Mouse (Mus musculus): Measurements from ENCODE around the gene Ccdc150. TPM values are rescaled to one million over a fixed set of nuclear protein-coding genes. Genes with fewer than 3 reads are reported as not detected.

The Ccdc150 gene
- polyA plus RNA-seq, 1 experiment from 2014 or later: 0.71 TPM

DNA sequence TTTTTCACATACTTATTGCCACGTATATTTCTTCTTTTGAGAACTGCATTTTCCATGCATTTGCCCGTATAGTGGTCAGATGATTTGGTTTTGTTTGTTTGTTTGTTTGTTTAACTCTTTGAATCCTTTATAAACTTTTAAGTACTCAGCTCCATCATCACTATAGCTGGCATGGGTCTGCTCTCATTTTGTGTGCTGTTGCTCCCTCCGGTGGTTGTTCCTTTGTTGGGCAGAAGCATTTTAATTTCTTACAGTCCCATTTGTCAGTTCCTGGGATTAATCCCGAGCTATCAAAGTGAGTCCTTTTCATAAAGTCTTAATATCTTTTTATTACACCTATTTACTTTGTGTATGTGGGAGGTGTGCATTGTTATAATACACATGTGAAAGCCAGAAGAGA, 82.5 kb downstream of the Ccdc150 start:
- DNase-seq (ENCODE audit: low spot score): peak; percentile 36
- 69% methylated on average over 4 of the region's 4 CpGs for WGBS

DNA sequence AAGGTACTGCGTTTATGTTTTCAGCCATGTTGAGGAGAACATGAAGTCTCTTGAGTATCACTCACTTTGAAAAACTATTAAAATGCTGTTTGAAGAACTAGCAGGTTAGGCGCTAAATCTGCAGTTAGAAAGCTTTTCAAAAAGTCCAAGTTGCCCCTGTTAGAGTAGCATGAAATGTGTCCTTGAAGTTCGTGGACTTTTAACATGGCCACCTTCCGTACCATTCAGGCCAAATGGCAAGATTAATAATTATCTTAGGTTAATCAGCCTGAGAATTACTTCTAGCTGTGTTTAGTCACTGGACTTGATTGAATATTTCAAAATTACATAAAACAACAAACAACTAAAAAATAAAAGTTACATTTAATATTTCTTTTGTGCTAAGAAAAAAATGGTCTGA, 104.3 kb downstream of the Ccdc150 start:
- no peaks in the 10 kb centered on the region for H3K9me3 ChIP-seq (ENCODE audit: control insufficient read depth, low read length)
- no peaks in the 10 kb centered on the region for H3K27me3 ChIP-seq (ENCODE audit: control insufficient read depth, insufficient read depth, low read length)
- DNase-seq (ENCODE audit: low spot score) (no peak), ATAC-seq (ENCODE audit: low FRiP score) (no peak)
- H3K9ac ChIP-seq (ENCODE audit: low read depth, low read length): no peak overlapping the region
- H3K27ac ChIP-seq (ENCODE audit: low read depth, low read length): no peak overlapping the region
- H3K4me2 ChIP-seq (replicated peaks; ENCODE audit: low read depth, low read length): no peak overlapping the region
- no peaks in the 10 kb centered on the region for H3K36me3 ChIP-seq (ENCODE audit: control insufficient read depth, insufficient read depth, low read length)
- H3K4me1 ChIP-seq (replicated peaks; ENCODE audit: control insufficient read depth, insufficient read depth, low read length): no peaks in the 10 kb centered on the region
- no peak overlapping the region for H3K4me3 ChIP-seq (ENCODE audit: low read depth, low read length)
- WGBS: 90% methylated on average over 4 of the region's 4 CpGs

More for the DNA sequence above, 82.5 kb downstream of the Ccdc150 start:
- Histone ChIP-seq H3K4me2 (replicated peaks; ENCODE audit: low read depth, low read length) (no peak overlapping the region), H3K4me1 (replicated peaks; ENCODE audit: control insufficient read depth, insufficient read depth, low read length) (no peaks in the 10 kb centered on the region), H3K36me3 (ENCODE audit: control insufficient read depth, insufficient read depth, low read length) (no peaks in the 10 kb centered on the region), H3K27me3 (ENCODE audit: control insufficient read depth, insufficient read depth, low read length) (no peaks in the 10 kb centered on the region), H3K9ac (ENCODE audit: low read depth, low read length) (no peak overlapping the region), H3K27ac (ENCODE audit: low read depth, low read length) (no peak overlapping the region), H3K4me3 (ENCODE audit: low read depth, low read length) (no peak overlapping the region), H3K9me3 (ENCODE audit: control insufficient read depth, low read length) (no peaks in the 10 kb centered on the region)
- no peak for ATAC-seq (ENCODE audit: low FRiP score)

DNA sequence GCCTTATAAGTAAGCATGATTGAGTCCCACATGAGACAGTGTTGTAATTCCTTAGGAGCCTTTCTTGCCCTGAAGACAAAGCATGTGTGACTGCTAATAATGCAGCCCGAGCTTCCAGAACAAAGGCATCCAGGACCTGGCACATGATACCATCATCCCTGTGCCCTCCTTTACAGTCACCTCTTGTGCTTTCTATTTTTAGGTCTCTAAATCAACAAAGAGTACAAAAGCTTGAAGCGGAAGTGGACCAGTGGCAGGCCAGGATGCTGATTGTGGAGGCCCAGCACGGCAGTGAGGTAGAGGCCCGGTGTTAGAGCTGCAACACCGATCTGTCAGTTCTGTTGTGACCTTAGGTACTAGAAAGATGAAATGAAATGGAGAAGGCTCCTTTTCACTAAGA, 105.0 kb downstream of the Ccdc150 start:
- H3K9ac ChIP-seq (ENCODE audit: low read depth, low read length): no peak overlapping the region
- ATAC-seq (ENCODE audit: low FRiP score) (no peak), DNase-seq (ENCODE audit: low spot score) (no peak)
- WGBS: 85% methylated on average over 5 of the region's 5 CpGs
- no peak overlapping the region for H3K4me3 ChIP-seq (ENCODE audit: low read depth, low read length)
- no peaks in the 10 kb centered on the region for H3K27me3 ChIP-seq (ENCODE audit: control insufficient read depth, insufficient read depth, low read length)
- H3K4me1 ChIP-seq (replicated peaks; ENCODE audit: control insufficient read depth, insufficient read depth, low read length): no peaks in the 10 kb centered on the region
- no peak overlapping the region for H3K4me2 ChIP-seq (replicated peaks; ENCODE audit: low read depth, low read length)
- no peaks in the 10 kb centered on the region for H3K36me3 ChIP-seq (ENCODE audit: control insufficient read depth, insufficient read depth, low read length)
- H3K9me3 ChIP-seq (ENCODE audit: control insufficient read depth, low read length): no peaks in the 10 kb centered on the region
- no peak overlapping the region for H3K27ac ChIP-seq (ENCODE audit: low read depth, low read length)

DNA sequence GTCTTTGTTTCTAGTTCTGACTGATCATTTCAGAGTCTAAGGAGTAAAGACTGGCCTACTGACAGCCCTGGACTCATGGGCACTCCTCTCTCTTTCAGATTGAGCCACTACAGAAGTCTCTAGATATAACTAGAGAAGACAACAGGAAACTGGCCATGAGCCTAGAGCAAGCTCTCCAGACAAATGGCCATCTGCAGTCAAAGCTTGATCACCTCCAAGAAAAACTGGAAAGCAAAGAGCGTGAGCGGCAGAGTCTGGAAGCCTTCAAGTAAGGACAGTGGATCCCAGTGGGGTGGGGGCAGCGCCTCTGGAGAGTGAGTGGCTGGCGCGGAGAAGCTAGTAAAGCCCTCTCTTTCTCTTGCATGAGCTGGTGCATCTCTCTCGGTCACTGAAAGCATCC, 106.1 kb downstream of the Ccdc150 start:
- H3K4me3 ChIP-seq (ENCODE audit: low read depth, low read length): no peak overlapping the region
- DNase-seq (ENCODE audit: low spot score): no peak
- ATAC-seq (ENCODE audit: low FRiP score): no peak
- H3K27me3 ChIP-seq (ENCODE audit: control insufficient read depth, insufficient read depth, low read length): no peaks in the 10 kb centered on the region
- no peak overlapping the region for H3K9ac ChIP-seq (ENCODE audit: low read depth, low read length)
- WGBS: 92% methylated on average over 6 of the region's 6 CpGs
- H3K4me2 ChIP-seq (replicated peaks; ENCODE audit: low read depth, low read length): no peak overlapping the region
- H3K9me3 ChIP-seq (ENCODE audit: control insufficient read depth, low read length): no peaks in the 10 kb centered on the region
- H3K27ac ChIP-seq (ENCODE audit: low read depth, low read length): no peak overlapping the region
- no peaks in the 10 kb centered on the region for H3K36me3 ChIP-seq (ENCODE audit: control insufficient read depth, insufficient read depth, low read length)
- H3K4me1 ChIP-seq (replicated peaks; ENCODE audit: control insufficient read depth, insufficient read depth, low read length): no peaks in the 10 kb centered on the region

DNA sequence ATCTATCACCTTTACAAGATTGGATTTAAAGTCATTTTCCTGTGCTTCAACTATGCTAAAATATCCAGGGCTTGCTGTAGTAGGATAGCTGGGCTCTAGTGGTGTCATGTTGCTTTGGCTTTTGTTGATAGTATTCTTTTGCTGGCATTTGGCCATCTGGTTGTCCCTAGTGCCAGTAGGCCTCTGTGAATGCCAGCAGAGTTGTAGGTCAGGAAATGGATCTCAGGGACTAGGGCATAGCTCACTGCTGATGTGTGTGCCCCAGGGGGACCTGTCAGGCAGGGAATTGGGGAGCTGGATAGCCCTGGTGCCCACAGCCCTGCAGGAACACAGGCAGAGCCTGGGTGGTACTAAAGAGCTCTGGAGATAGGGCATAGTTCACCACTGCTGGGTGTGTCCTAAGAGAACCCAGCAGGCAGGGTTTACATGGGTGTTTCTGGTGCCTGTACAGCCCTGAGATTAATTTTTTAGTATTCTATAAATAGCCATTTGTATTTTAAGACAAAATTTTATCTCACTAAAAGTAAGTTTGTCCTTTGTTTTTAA, 127.1 kb downstream of the Ccdc150 start:
- no peak overlapping the region for H3K4me2 ChIP-seq (replicated peaks; ENCODE audit: low read depth, low read length)
- no peak for ATAC-seq (ENCODE audit: low FRiP score)
- no peaks in the 10 kb centered on the region for H3K4me1 ChIP-seq (replicated peaks; ENCODE audit: control insufficient read depth, insufficient read depth, low read length)
- no peaks in the 10 kb centered on the region for H3K27me3 ChIP-seq (ENCODE audit: control insufficient read depth, insufficient read depth, low read length)
- DNase-seq (ENCODE audit: low spot score): no peak
- H3K9me3 ChIP-seq (ENCODE audit: control insufficient read depth, low read length): no peaks in the 10 kb centered on the region
- H3K36me3 ChIP-seq (ENCODE audit: control insufficient read depth, insufficient read depth, low read length): no peaks in the 10 kb centered on the region
- no peak overlapping the region for H3K9ac ChIP-seq (ENCODE audit: low read depth, low read length)
- H3K27ac ChIP-seq (ENCODE audit: low read depth, low read length): no peak overlapping the region
- no peak overlapping the region for H3K4me3 ChIP-seq (ENCODE audit: low read depth, low read length)

DNA sequence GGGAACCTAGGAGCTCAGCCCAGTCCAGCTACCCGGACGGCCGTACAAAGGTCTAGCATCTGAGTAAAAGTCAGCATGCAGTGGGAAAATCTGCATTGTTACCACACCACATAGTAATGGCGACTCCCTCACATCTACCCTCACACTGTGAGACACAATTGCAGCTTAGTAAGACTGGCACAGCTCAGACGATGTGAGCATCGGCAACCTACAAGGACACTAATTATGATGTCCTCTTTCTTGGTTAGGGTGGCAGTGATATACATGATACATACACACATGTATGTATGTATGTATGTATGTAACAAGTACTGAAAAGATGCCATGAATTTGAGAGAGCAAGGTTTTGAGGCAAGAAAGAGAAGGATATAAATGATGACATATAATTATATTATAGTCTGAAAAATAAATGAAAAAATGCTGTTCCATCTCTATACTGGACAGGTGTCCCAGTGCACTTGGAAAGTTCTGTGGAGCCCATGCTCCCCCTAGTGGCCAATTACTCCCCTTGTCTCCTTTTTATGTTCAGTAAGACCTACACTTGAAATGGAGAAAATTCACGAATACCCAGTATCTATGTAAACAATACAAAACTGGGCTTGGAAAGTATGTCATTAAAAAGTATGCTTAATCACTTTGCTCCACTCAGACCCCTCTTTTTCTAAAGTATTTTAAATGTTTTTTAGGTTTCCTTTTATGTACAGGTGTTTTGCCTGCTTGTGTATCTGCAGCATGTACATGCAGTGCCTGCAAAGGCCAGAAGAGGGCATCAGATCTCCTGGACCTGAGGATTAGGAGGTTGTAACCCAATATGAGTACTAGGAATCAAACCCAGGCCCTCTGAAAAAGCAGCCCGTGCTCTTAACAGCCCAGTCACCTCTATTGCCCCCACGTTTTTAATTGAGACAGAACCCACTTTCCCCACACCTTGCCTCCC, 130.8 kb downstream of the Ccdc150 start:
- Histone ChIP-seq H3K9ac (ENCODE audit: low read depth, low read length) (no peak overlapping the region), H3K4me1 (replicated peaks; ENCODE audit: control insufficient read depth, insufficient read depth, low read length) (no peaks in the 10 kb centered on the region), H3K4me3 (ENCODE audit: low read depth, low read length) (no peak overlapping the region), H3K27ac (ENCODE audit: low read depth, low read length) (no peak overlapping the region), H3K9me3 (ENCODE audit: control insufficient read depth, low read length) (no peaks in the 10 kb centered on the region), H3K4me2 (replicated peaks; ENCODE audit: low read depth, low read length) (no peak overlapping the region), H3K27me3 (ENCODE audit: control insufficient read depth, insufficient read depth, low read length) (no peaks in the 10 kb centered on the region), H3K36me3 (ENCODE audit: control insufficient read depth, insufficient read depth, low read length) (no peaks in the 10 kb centered on the region)
- WGBS: 90% methylated on average over 9 of the region's 9 CpGs
- peak; percentile 69 for DNase-seq (ENCODE audit: low spot score)
- ATAC-seq (ENCODE audit: low FRiP score): peak; percentile 47

DNA sequence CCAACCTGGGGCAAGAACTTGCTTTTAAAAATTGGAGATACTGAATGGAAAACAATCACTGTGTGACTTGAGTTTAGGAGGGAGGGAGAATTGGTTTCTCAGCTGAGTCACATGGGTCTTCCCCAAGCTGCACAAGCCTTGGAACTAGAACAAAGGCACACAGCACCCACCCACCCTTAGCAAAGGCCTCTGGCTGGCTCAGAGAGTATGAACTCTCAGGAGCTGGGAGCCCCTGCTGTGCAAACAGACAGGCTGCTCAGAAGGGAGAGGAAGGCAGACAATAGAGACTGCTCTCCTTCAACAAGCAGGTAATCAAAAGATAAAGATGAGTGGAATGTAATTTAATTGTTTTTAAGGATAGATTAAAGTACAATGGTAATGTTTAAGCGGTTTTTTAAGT, 133.7 kb downstream of the Ccdc150 start:
- H3K4me2 ChIP-seq (replicated peaks; ENCODE audit: low read depth, low read length): no peak overlapping the region
- H3K4me1 ChIP-seq (replicated peaks; ENCODE audit: control insufficient read depth, insufficient read depth, low read length): no peaks in the 10 kb centered on the region
- ATAC-seq (ENCODE audit: low FRiP score): no peak
- H3K4me3 ChIP-seq (ENCODE audit: low read depth, low read length): no peak overlapping the region
- H3K9ac ChIP-seq (ENCODE audit: low read depth, low read length): no peak overlapping the region
- H3K27me3 ChIP-seq (ENCODE audit: control insufficient read depth, insufficient read depth, low read length): no peaks in the 10 kb centered on the region
- H3K27ac ChIP-seq (ENCODE audit: low read depth, low read length): no peak overlapping the region
- WGBS: 33% methylated on average over 1 of the region's 1 CpGs
- H3K36me3 ChIP-seq (ENCODE audit: control insufficient read depth, insufficient read depth, low read length): no peaks in the 10 kb centered on the region
- no peak for DNase-seq (ENCODE audit: low spot score)
- no peaks in the 10 kb centered on the region for H3K9me3 ChIP-seq (ENCODE audit: control insufficient read depth, low read length)

DNA sequence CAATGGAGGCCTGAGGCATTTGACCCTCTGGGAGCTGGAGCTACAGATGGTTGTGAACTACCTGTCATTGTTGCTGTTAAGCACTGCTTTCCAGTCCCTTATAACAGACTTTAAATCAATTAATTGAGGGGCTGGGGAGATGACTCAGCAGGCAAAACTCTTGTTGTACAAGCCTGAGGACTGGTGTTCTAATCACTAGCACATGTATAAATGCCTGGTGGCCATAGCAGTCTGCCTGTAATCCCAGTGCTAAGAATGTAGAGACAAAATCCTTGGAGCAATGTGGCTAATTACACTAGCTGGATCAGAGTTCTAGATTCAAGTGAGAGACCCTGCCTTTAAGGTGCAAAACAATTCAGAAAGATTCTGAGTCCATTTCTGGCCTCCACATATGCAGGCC, 152.3 kb downstream of the Ccdc150 start:
- Histone ChIP-seq H3K9ac (ENCODE audit: low read depth, low read length) (no peak overlapping the region), H3K4me1 (replicated peaks; ENCODE audit: control insufficient read depth, insufficient read depth, low read length) (no peaks in the 10 kb centered on the region), H3K27me3 (ENCODE audit: control insufficient read depth, insufficient read depth, low read length) (no peaks in the 10 kb centered on the region), H3K4me3 (ENCODE audit: low read depth, low read length) (no peak overlapping the region), H3K27ac (ENCODE audit: low read depth, low read length) (no peak overlapping the region), H3K36me3 (ENCODE audit: control insufficient read depth, insufficient read depth, low read length) (peaks cover 2% of the 10 kb centered on the region; the same call in 1 of the 2 replicates), H3K4me2 (replicated peaks; ENCODE audit: low read depth, low read length) (no peak overlapping the region), H3K9me3 (ENCODE audit: control insufficient read depth, low read length) (no peaks in the 10 kb centered on the region)
- ATAC-seq (ENCODE audit: low FRiP score) (no peak), DNase-seq (ENCODE audit: low spot score) (no peak)
